Mouse (Mus musculus): ENCODE data around the gene Gm10447.

The Gm10447 gene

DNA sequence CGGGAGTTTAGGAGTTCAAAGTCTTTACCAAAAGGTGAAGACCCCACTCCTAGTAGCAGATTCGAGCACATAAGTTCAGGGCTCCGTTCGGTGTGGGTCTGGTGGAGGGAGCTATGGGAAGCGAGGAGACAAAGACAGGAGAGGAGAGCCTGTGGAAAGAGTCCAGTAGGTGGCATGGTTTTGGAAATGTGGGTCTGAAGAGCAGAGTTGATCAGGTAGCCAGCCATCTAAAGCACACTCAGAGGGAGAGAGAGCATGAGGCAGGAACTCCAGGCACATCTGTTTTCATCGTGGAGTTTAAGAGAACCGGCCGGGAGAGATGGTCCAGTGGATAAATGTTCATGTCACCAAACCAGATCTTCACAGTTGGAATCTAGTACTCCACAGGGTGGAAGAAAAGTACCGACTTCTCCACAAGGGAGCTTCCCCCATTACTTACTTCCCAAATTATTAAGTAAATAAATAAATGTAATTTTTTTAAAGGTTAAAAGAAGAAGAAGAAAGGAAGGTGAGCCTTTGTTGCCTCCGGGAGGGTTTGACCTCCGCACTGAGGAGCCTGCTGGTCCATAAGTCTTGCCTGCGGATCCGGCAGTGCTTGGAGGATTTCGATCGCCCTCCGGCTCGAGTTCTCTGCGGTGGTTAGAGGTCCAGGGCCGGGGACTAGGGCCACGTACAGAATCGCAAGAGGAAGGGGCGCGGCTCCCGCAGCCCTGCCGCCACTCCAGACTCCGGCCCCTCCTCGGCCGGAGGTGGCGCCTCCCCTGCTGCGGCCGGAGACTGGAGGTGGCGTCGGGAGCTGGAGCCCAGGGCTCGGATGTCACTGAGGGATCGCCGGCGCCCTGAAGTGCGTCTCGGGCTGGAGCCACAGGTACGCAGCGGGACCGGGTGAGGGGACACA is at the start of gene Gm10447, which contains the start of gene Shroom1:
Gm10447 (minus strand) TSS at position 637 of the 898 bp plus-strand sequence.
Shroom1 (plus strand) TSS at position 732 of the 898 bp plus-strand sequence.
- no peak for DNase-seq (ENCODE audit: low read depth in 2 of 2, low spot score in 2 of 2)

DNA sequence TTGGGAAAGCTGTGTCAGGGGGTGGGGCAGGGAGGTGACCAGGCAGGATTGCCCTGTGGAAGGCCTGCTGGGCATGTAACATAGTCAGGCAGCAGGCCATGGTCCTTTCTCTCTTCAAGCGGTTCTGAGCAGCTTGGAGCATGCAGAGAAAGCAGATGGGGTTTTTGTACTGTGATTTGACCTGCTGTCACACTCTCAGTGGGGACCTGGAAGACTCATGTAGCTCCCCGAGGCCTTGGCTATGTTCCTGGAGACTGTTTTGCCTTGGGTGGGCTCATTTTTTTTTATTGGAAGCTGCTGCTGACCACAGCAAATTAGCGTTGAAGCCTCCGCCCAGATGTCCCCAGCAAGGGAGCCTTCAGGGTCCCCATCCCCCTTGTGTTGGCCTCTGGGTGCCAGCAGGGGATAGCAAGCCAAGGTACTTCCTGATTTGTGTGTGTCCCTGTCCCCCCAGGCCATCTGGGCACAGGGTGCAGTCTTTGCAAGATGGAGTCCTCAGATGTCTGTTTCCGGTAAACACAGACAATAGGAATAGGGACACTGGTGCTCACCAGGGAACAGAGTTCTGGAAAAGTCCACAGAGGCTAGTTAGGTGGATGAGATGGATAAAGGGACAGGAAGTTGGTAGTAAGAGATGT is 48.2 kb upstream of the Gm10447 start:
- no peak for DNase-seq (ENCODE audit: low read depth in 2 of 2, low spot score in 2 of 2)

DNA sequence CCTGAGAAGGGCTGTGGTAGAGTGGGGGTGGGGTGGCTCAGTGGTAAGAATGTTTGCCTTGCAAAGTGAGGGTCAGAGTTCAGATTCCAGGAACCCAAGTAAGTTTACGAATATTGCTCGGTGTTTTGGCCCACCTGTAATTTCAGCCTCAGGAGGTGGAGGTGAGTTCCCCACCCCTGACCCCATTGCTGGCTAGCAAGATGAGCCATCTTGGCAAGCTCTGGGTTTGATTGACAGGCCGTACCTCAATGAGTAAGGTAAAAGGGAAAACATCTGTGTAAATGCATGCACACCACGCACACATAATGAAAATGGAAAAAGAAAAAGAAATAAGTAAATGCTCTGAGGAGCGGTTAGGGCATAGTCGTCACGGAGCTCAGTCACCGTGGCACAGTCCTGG is 47.5 kb upstream of the Gm10447 start:
- DNase-seq (ENCODE audit: low read depth in 2 of 2, low spot score in 2 of 2) = no peak

DNA sequence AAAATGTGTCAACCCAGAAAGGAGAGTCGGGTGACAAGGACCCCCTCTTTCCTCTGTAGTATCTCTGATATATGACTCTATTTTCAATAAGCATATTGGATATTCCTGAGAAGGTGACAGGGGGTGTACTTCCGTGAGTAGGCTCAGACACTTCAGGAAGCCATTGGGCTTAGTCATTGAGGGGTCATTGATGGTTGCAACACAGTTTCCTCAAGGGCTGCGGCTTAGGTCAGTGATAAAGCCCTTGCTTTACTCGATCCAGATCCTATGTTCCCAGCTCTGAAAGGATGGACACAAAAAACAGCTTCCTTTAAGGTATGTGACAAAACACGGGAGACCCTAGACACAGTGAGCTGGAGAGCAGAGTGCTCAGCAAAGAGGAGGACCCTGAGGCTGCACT is 46.8 kb upstream of the Gm10447 start:
- no peak for DNase-seq (ENCODE audit: low read depth in 2 of 2, low spot score in 2 of 2)

DNA sequence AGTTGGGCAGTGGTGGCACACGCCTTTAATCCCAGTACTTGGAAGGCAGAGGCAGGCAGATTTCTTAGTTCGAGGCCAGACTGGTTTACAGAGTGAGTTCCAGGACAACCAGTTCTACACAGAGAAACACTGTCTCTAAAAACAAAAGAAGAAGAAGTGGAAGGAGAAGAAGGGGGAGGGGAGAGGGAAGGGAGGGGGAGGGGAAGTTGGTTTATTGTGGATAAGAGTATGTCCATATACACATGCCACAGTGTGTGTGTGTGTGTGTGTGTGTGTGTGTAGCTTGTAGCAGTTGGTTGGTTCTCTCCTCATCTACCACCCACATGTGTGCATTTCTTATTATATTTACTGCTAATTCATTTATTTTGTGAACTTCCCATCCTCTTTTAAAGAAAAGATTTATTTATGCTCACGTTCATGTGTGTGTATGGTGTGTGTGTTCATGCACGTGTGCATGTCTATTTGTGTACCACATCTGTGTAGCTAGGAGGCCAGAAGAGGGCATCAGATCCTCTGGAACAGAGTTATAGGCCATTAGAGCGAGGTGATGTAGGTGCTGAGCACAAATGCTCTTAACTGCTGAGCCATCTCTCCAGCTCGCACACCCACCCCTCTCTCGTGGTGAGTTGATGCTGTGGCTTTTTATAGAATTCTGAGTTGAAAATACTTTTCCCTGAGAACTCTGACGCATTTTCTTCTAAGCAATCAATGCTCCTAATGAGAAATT is 45.3 kb upstream of the Gm10447 start:
- no peak for DNase-seq (ENCODE audit: low read depth in 2 of 2, low spot score in 2 of 2)

DNA sequence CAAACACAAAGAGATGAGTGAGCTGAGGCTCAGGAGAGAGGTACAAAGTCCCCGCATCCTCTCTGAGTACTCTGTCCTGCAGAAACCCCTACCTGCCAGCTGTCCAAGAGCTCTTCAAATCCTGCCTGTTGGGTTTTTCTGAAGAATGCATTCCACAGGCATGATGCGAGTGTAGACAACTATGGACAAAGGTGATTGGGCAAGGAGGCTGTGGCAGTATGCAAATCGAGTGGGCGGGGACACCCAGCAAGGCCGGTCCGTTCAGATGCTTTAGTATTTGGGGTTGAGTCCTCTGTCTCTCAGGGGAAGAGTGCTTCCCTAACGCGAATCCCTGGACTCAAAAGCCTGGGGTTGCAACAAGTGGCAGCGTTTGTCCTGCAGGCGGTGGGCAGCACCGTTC is 43.7 kb upstream of the Gm10447 start:
- DNase-seq (ENCODE audit: low read depth in 2 of 2, low spot score in 2 of 2) = no peak

DNA sequence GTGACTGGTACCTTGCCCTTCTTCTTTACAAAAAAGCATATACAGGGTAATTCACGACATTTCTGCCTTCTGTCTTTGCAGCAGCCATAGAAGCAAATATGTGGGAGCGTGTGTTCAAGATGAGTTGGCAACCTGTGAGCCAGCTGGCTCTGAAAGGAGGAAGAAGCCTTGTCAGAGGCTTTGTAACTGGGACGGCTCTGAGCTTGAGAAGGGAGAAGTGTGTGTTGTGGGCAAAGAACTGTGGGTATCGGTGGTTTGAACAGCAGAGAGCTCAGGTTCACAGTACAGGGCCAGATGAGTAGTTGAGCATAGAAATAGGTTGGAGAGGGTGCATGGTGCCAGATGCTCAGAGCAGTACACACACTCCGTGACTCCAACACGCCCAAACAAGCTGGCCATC is 40.0 kb upstream of the Gm10447 start:
- no peak for DNase-seq (ENCODE audit: low read depth in 2 of 2, low spot score in 2 of 2)

DNA sequence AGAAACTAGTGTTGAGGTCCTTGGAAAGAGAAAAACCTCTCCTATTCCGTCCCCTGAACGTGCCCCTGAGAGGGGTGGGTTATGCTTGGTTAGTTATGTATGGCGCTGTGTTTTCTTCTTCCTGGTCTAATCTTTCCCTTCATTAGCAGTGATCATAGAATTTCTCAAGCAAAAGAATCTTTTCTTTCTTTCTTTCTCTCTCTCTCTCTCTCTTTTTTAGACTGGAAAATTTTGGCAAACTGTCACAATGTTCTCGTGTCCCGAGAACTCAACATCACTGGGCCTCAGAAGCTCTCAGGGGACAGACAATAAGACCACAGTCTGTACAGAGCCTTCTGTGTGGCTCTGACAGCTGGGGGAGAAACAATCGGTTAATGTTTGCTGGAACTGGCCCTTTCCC is 38.5 kb upstream of the Gm10447 start:
- DNase-seq (ENCODE audit: low read depth in 2 of 2, low spot score in 2 of 2) = no peak

DNA sequence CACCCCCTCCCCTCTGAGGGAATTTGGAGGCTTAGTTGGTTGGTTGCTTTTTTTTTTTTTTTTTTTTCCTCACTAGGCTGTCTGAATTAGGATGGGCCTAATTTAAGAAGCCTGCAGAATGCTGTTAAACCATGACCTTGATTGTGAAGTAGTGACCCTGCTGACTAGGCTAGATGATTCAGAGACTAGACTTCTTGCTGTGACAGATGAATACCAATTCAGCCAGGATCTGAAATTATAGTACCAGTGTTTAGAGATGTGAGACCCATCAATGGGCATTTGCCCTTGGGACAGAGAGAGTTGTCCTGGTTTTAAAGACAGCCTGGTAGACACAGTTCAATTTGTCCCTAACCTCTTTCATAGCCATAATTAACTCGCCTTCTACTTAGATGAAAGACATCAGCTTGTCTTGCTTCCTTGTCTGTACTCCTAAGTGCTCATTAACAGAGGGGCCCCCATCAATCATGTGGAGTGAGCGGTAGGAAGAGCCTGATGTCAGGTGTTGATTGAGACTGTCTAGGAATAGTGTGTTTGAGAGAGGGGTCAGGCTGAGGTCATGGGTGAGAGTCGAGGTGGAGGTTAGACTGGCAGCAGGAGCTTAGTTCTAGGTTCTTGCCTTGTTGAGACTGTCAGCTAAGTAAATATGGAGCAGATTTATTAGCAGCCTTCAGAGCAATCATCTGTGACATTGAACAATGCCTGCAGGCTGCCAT is 36.5 kb upstream of the Gm10447 start:
- DNase-seq (ENCODE audit: low read depth in 2 of 2, low spot score in 2 of 2) = no peak

DNA sequence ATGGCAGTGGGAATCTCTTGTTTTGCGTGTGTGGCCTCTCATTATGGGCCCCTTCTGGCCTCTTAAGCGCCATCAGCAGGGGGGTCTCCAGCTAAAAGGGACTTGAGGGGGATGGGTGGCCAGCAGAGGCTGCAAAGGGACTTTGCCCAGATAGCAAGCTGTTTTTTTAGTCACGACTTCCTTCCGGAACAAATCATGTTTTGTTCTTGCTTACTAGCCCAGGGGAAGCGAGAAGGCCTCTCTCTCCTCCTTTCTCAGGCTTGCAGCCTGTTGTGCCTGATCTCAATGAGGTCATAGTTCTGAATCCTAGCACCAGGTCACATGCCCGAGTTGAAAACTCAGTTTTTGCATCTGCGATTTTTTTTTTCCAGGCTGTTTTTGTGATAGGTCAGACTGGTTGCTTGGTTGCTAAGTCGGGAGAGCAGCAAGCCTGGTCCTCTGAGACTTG is 35.1 kb upstream of the Gm10447 start:
- no peak for DNase-seq (ENCODE audit: low read depth in 2 of 2, low spot score in 2 of 2)

DNA sequence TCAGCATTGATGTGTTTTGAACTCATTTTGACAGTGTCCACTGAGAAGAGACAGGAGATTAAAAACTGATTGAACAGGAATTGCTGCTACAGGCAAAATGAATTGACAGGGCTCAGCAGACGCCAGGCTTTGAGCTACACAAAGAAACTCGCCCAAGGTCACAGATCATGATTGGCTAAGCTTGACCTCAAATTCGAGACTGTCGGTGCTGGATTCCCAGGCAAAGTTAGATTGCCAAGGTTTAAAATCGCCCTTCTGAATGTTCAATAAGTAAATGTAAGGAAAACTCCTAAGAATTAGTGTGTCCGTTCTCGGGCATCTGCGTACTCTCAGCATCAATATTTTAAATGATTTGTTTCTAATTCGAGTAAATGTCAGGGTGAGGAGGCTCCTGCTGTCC is 32.5 kb upstream of the Gm10447 start:
- DNase-seq (ENCODE audit: low read depth in 2 of 2, low spot score in 2 of 2) = no peak

DNA sequence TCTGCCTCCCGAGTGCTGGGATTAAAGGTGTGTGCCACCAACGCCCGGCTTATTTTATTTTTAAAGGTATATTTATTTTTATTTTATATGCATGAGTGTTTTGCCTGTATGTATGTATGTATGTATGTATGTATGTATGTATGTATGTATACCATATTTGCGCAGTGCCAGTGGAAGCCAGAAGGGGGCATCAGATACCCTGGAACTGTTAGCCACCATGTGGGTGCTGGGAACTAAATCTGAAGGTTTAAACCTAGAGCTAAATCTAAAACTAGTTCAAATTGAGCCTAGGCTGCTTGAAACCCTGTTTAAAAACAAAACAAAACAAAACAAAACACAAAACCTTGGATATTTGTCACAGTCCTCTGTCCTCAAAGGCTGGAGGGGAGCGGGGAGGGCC is 32.1 kb upstream of the Gm10447 start:
- DNase-seq (ENCODE audit: low read depth in 2 of 2, low spot score in 2 of 2) = no peak

DNA sequence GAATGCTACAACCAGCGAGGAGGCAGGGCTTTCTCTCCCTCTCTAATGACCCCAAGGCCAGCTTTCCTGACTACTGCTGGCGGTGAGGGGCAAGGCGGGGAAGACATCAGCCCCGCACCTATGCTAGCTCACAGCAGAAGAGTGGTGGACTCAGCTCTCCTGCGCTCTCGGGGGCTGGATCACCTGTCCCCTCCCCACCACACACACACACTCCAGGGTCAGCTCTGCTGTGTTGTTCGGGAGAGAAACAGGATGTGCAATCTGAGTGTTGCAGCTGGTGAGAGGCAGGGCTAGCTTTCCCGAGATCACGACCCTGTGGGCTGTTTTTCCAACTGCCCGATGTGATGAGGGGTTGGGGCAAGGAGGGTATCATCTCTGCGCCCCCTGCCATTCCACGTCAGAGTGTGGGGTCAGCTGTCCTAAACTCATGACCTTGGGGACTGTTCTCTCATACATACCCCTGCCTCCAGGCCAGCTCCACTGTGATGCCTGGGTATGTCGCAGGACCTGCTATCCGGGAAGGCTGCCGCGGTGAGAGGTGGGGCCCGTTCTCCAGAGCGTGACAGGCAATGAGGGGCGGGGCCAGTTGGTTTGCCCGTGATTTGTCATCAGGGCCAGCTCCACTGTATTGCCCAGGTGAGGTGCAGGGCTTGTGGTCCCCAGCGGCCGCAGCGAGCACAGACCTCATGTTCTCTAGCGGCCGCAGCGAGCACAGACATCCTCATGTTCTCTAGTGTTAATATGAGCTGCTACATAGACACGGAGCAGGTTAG is 30.1 kb upstream of the Gm10447 start:
- DNase-seq (ENCODE audit: low read depth in 2 of 2, low spot score in 2 of 2) = no peak

DNA sequence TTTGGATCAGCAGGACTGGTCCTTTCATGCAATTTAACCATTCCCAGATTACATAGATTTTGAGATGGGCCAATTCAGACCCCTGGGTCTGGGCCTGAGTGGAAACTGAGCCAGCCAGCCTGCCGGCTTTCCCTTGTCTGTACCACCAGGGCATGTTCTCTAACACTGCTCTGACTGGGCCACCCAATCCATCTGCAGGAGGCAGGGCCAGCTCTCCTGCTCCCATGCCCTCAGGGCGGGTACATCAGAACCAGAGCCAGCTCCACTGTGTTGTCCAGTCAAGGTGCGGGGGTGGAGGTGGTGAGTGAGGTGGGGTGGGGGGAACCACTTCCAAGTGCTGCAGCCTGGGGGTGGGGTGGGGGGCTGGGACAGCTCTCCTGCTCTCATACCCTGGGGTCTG is 29.4 kb upstream of the Gm10447 start:
- no peak for DNase-seq (ENCODE audit: low read depth in 2 of 2, low spot score in 2 of 2)

DNA sequence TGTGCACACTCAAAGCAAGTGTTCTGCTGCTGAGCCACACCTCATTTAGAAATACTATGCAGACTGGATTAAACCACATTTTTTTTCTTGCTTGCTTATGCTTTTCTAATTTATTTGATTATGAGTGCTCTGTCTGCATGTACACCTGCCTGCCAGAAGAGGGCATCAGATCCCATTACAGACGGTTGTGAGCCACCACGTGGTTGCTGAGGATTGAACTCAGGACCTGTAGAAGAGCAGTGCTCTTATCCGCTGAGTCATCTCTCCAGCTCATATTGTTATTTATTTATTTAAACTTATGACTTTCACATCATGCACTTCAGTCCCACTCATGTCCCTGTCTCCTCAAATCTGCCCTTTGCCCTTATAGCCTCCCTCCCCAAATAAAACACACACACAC is 28.8 kb upstream of the Gm10447 start:
- no peak for DNase-seq (ENCODE audit: low read depth in 2 of 2, low spot score in 2 of 2)

DNA sequence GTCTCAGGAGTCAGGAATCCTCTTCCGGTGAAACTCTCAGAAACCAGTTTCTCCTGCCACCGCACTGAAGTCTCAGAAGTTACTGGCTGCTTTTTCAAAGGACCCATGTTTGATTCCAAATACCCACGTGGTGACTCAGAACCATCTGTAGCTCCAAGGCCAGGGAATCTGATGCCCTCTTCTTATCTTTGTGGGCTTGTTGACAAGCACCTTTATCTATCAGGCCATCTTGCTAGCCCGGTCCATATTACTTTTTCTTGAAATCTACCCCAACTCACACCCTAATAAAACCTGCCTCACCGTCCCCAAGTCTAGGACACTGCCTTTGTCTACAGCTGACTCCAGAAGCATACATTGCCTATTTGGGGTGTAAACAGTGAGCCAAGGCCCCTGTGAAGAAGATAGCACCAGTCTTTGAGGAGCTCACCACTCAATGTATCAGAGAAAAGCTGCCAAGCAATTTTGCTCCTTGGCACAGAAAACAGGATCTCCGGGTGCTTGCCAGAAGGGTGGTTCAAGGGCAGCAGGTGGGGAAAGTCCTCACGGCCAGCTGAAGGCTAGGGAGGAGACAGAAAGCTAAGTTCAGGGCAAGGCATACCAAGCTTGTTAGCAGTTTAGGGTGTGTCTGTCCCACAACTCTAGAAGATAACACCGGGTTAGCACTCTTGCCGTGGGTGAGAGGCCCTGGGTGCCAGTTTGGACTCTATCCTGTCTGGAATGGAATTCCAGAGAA is 26.4 kb upstream of the Gm10447 start:
- DNase-seq (ENCODE audit: low read depth in 2 of 2, low spot score in 2 of 2) = no peak

DNA sequence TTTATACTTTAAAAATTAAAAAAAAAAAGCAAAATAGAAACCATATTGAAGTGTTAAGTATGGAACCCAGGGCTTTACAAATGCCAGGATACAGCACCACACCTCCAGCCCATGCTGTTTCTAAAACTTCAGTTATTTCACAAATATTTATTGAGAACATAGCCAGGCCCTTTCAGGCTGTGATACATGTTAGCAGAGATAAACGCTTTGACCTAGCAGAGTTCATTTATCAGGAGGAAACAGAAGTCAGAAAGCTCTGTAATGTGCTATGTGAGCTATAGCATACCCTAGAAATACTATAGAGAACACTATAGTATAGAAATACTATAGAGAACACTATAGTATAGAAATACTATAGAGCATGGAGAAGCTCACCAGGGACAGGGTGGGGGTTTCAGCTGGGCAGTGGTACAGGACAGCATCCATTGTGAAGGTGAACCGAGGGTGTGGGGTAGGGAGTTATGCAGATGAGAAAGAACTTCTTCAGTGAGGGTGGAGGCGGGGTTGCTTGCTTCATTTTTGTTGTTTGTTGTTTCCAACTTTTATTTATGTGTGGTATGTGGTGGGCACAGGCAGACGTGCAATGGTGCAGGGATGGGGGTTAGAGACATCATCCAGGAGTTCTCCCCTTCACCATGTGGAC is 24.3 kb upstream of the Gm10447 start:
- DNase-seq (ENCODE audit: low read depth in 2 of 2, low spot score in 2 of 2) = no peak

DNA sequence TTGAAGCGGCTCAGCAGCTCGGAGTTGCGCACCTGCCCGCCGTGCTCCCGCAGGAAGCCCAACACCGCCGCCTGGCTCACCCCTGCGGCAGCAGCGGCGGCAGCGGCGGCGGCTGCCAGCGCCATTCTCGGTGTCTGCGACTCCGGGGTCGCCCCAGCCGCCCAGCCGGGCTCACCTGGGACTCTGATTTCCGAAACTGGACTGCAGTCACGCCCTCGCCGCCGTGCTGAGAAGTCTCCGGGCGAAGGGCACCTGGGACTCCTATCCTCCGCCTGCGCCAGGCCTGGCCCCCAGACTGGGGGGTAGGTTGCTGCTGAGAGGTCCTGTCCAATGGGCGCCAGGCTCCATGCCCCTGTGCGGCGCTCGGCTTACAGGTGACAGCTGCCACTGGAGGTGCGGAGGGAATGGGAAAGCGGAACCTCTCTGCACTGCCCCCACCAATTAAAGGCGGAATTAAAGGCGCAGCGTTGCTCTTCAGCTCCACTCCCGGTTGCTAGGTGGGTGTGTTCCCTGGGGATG is 22.9 kb upstream of the Gm10447 start, which contains the start of the genes Gm9945 and Sowaha:
Gm9945 (plus strand) TSS at position 384 of the 519 bp plus-strand sequence.
Sowaha (minus strand) TSS at position 492 of the 519 bp plus-strand sequence.
- DNase-seq (ENCODE audit: low read depth in 2 of 2, low spot score in 2 of 2) = no peak
